Mouse (Mus musculus): ENCODE measurements at regions not wholly inside any gene's neighbourhood (a gene's known extent, or its start where the extent isn't known, plus 50 kb on each side); places are given as distances from the start of the nearest gene placed in this dataset.

DNA sequence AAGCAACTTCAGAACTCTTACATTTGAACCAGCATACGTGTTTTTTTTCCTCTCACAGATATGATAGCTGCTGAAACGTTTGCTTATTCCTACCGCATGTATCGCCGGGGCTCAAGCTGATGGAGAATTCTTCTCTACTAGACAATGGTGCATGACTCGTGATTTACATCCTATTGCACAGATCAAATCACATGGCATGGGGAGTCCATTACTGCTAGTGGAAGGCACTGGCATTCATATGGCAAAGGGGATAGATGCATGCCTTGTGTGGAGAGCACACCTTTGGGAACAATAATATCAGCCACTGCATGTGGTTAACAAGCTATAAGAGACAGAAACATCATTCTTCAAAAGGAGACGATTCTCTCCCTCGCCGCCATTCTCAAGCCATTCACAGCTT is 108.4 kb upstream of the Samsn1 start:
- TF ChIP-seq CTCF (IDR thresholded peaks at IDR 0.05; ENCODE audit: control insufficient read depth, insufficient read depth, low read length) (no peak), POLR2A (IDR thresholded peaks at IDR 0.05; ENCODE audit: borderline replicate concordance, control insufficient read depth, low read depth, low read length) (no peak)

Data from bone marrow, adult 2 months (tissue).